Mouse (Mus musculus) kidney, adult 2 months (tissue): ENCODE results near the gene Ccer1. TPM values are rescaled to one million over a fixed set of nuclear protein-coding genes. Genes with fewer than 3 reads are reported as not detected.

Source experiments
- DNase-seq: peaks from one replicate; pipeline ENCODE4 v3.0.0; 2021
- H3K27ac ChIP-seq: fragments of 200-500 bp; 2 replicates; pipeline ENCODE4 v1.5.1; 2012; ENCODE audit warnings: low read depth, low read length, control low read depth, inconsistent platforms; ENCODE audit not compliant: insufficient read depth
- H3K27me3 ChIP-seq: fragments of 200-500 bp; replicated peaks from 2 replicates; pipeline ENCODE4 v1.6.1; 2012; ENCODE audit warnings: mild to moderate bottlenecking, moderate library complexity, low read length, inconsistent platforms; ENCODE audit not compliant: control insufficient read depth, insufficient read depth
- H3K36me3 ChIP-seq: fragments of 200-500 bp; 2 replicates; pipeline ENCODE4 v1.6.1; 2012; ENCODE audit warnings: mild to moderate bottlenecking, moderate library complexity, low read length, inconsistent platforms; ENCODE audit not compliant: control insufficient read depth, insufficient read depth
- H3K4me1 ChIP-seq: fragments of 200-500 bp; 2 replicates; pipeline ENCODE4 v1.6.1; 2011; ENCODE audit warnings: low read length; ENCODE audit not compliant: control insufficient read depth, insufficient read depth
- H3K4me3 ChIP-seq: fragments of 200-500 bp; 2 replicates; pipeline ENCODE4 v1.5.1; 2011; ENCODE audit warnings: mild to moderate bottlenecking, low read depth, low read length, control low read depth; ENCODE audit not compliant: insufficient read depth
- CTCF ChIP-seq: fragments of 200-500 bp; conservative IDR thresholded peaks from 2 replicates; pipeline ENCODE4 v1.5.1; 2011; ENCODE audit warnings: low read depth, mild to moderate bottlenecking, control low read depth, low read length, moderate library complexity, mixed read lengths; ENCODE audit not compliant: insufficient read depth, insufficient read length
- POLR2A ChIP-seq: fragments of 200-500 bp; IDR thresholded peaks from one replicate; pipeline ENCODE4 v1.6.1; 2011; ENCODE audit warnings: low read depth, low read length, control low read depth
- WGBS: fragments of 180-500 bp; shearing (Covaris S2); methylation state at CpG from one replicate; pipeline ENCODE4 v1.1.7; 2018; 5-methylcytosine and 5-hydroxymethylcytosine counted together
- polyA plus RNA-seq: library from polyadenylated mRNA; depleted of rRNA; stranded (reverse); fragments of >200 nt; gene quantifications from 2 replicates; pipeline ENCODE4 v1.2.3, GENCODE M21; 2012; rRNA removed

The Ccer1 gene
- 0.03 and 0.04 TPM in 2 replicates for polyA plus RNA-seq

- no peak for DNase-seq
- H3K4me1 ChIP-seq: no peaks in the 10 kb centered on the region
- no peaks in the 10 kb centered on the region; the same call in 1 of the 2 replicates for H3K27me3 ChIP-seq
- TF ChIP-seq POLR2A (no peak), CTCF (no peak)
- 74% methylated on average over 20 of the region's 20 CpGs for WGBS
- H3K36me3 ChIP-seq: no peaks in the 10 kb centered on the region
- no peak within 1 kb of the TSS for H3K4me3 ChIP-seq
- H3K27ac ChIP-seq: no peak within 1 kb of the TSS
These were observed at the start of gene Ccer1 for GRCm38 (mm10) chr10:97692913-97693312. TSS of gene Ccer1 (plus strand) at chr10:97693059.

- no peak within 1 kb of the TSS for H3K27ac ChIP-seq
- no peak for TF ChIP-seq CTCF
- no peak for TF ChIP-seq POLR2A
- no peaks in the 10 kb centered on the region for H3K4me1 ChIP-seq
- 84% methylated on average over 2 of the region's 2 CpGs for WGBS
- H3K27me3 ChIP-seq: no peaks in the 10 kb centered on the region
- no peaks in the 10 kb centered on the region for H3K36me3 ChIP-seq
- no peak for DNase-seq
- H3K4me3 ChIP-seq: no peak within 1 kb of the TSS
These were observed 49.1 kb upstream of the Ccer1 start, which contains the start of gene Epyc for GRCm38 (mm10) chr10:97643768-97644167. TSS of gene Epyc (plus strand) at chr10:97644068.

- Histone ChIP-seq H3K27ac (no peak overlapping the region), H3K4me1 (no peaks in the 10 kb centered on the region), H3K36me3 (no peaks in the 10 kb centered on the region), H3K27me3 (no peaks in the 10 kb centered on the region), H3K4me3 (no peak overlapping the region)
- WGBS: 46% methylated on average over 2 of the region's 2 CpGs
- peak; percentile 3 for DNase-seq
- TF ChIP-seq CTCF (no peak), POLR2A (no peak)
These were observed 42.5 kb upstream of the Ccer1 start for GRCm38 (mm10) chr10:97650334-97650733.

GRCm38 (mm10) chr10:97659489-97659888 lies 33.4 kb upstream of the Ccer1 start:
- Histone ChIP-seq H3K4me3 (no peak overlapping the region), H3K27me3 (no peaks in the 10 kb centered on the region; the same call in 1 of the 2 replicates), H3K4me1 (no peaks in the 10 kb centered on the region), H3K27ac (no peak overlapping the region), H3K36me3 (no peaks in the 10 kb centered on the region)
- DNase-seq: no peak
- no peak for TF ChIP-seq POLR2A
- no peak for TF ChIP-seq CTCF
- whole genome bisulfite sequencing: 97% methylated on average over 1 of the region's 1 CpGs

- TF ChIP-seq CTCF: no peak
- no peak for TF ChIP-seq POLR2A
- H3K36me3 ChIP-seq: no peaks in the 10 kb centered on the region
- H3K4me3 ChIP-seq: no peak overlapping the region
- no peaks in the 10 kb centered on the region for H3K4me1 ChIP-seq
- WGBS: 56% methylated on average over 4 of the region's 4 CpGs
- no peak for DNase-seq
- H3K27me3 ChIP-seq: no peaks in the 10 kb centered on the region
- no peak overlapping the region for H3K27ac ChIP-seq
These were observed 24.2 kb upstream of the Ccer1 start for GRCm38 (mm10) chr10:97668656-97669055.

GRCm38 (mm10) chr10:97670202-97670601 lies 22.7 kb upstream of the Ccer1 start:
- Histone ChIP-seq H3K4me3 (no peak overlapping the region), H3K36me3 (no peaks in the 10 kb centered on the region), H3K27me3 (no peaks in the 10 kb centered on the region), H3K27ac (no peak overlapping the region), H3K4me1 (no peaks in the 10 kb centered on the region)
- no peak for TF ChIP-seq CTCF
- no peak for TF ChIP-seq POLR2A
- peak; percentile 26 for DNase-seq
- WGBS: 47% methylated on average over 4 of the region's 4 CpGs

GRCm38 (mm10) chr10:97673239-97673638 lies 19.6 kb upstream of the Ccer1 start:
- H3K4me3 ChIP-seq: no peak overlapping the region
- TF ChIP-seq CTCF: no peak
- no peak for TF ChIP-seq POLR2A
- 62% methylated on average over 2 of the region's 2 CpGs for WGBS
- no peaks in the 10 kb centered on the region for H3K4me1 ChIP-seq
- DNase-seq: no peak
- H3K27me3 ChIP-seq: no peaks in the 10 kb centered on the region
- no peak overlapping the region for H3K27ac ChIP-seq
- no peaks in the 10 kb centered on the region for H3K36me3 ChIP-seq

- TF ChIP-seq POLR2A (no peak), CTCF (no peak)
- no peak overlapping the region for H3K27ac ChIP-seq
- H3K4me3 ChIP-seq: no peak overlapping the region
- no peaks in the 10 kb centered on the region for H3K27me3 ChIP-seq
- H3K36me3 ChIP-seq: no peaks in the 10 kb centered on the region
- no peak for DNase-seq
- no peaks in the 10 kb centered on the region for H3K4me1 ChIP-seq
These were observed 9.9 kb upstream of the Ccer1 start for GRCm38 (mm10) chr10:97682981-97683380.
